Mouse (Mus musculus) lung, postnatal 0 days (tissue): Measurements from ENCODE around the gene Fbln1.

ENCODE experiments used
- CTCF ChIP-seq: IDR thresholded peaks from 2 replicates; pipeline ENCODE4 v1.5.1; 2016; ENCODE audit warnings: antibody characterized with exemption, mild to moderate bottlenecking
- EP300 ChIP-seq: IDR thresholded peaks from 2 replicates; pipeline ENCODE4 v1.6.1; 2016; ENCODE audit warnings: antibody characterized with exemption, mild to moderate bottlenecking, control low read depth

- peak; percentile 100 for TF ChIP-seq CTCF
- no peak for TF ChIP-seq EP300
Measured at GRCm38 (mm10) chr15:85249252-85249651, 43.5 kb downstream of the Fbln1 start.
